Mouse (Mus musculus): Measurements from ENCODE around the gene Tnn. TPM values are rescaled to one million over a fixed set of nuclear protein-coding genes. Genes with fewer than 3 reads are reported as not detected.

Gene Tnn
- under 1 TPM in 1 of 2 experiments, not detected in 1; 0.06 TPM for polyA plus RNA-seq (2017; shearing (Covaris generic))

GRCm38 (mm10) chr1:160153480-160153879 is at the start of gene Tnn:
Gene Tnn (minus strand): TSS chr1:160153580.

GRCm38 (mm10) chr1:160194529-160195336 is 41.4 kb upstream of the Tnn start, which contains the start of gene Mrps14:
Gene Mrps14 (plus strand): TSS chr1:160195215.

GRCm38 (mm10) chr1:160044237-160045021 is 109.0 kb downstream of the Tnn start, which contains the start of gene 4930523C07Rik:
Gene 4930523C07Rik (plus strand): TSS chr1:160044382.

Other genes with a start within 250 kb of the Tnn start
- gene 4930523C07Rik, start 109.2 kb downstream of the Tnn start, polyA plus RNA-seq (2017; shearing (Covaris generic)): 100 to 1,000 TPM; 258 to 404 TPM
- 100 to 1,000 TPM; 157 to 191 TPM for gene Mrps14, start 41.6 kb upstream of the Tnn start, polyA plus RNA-seq (2017; shearing (Covaris generic))
- 100 to 1,000 TPM; 106 to 166 TPM for gene Cacybp, start 59.3 kb upstream of the Tnn start, polyA plus RNA-seq (2017; shearing (Covaris generic))

Data from inflammation-experienced regulatory T-cells (primary cell).